Mouse (Mus musculus): ENCODE measurements around the gene Plpp4. TPM values are rescaled to one million over a fixed set of nuclear protein-coding genes. Genes with fewer than 3 reads are reported as not detected.

Gene Plpp4
- total RNA-seq, 2 experiments from 2014 or later: 9.3 to 12.2 TPM

GRCm38 (mm10) chr7:129258331-129258730 lies 1.5 kb downstream of the Plpp4 start:
- H3K4me3 ChIP-seq: no peak overlapping the region
- no peak for DNase-seq (ENCODE audit: low spot score in 2 of 2)
- H3K27ac ChIP-seq: no peak overlapping the region
- no peak for TF ChIP-seq CTCF (conservative IDR thresholded peaks at IDR 0.05)

- DNase-seq (ENCODE audit: low spot score in 2 of 2): no peak
- Histone ChIP-seq H3K4me3 (no peak overlapping the region), H3K27ac (no peak overlapping the region)
- TF ChIP-seq CTCF (conservative IDR thresholded peaks at IDR 0.05): no peak
Measured at GRCm38 (mm10) chr7:129259195-129259594, 2.4 kb downstream of the Plpp4 start.

- DNase-seq (ENCODE audit: low spot score in 2 of 2): no peak
- H3K27ac ChIP-seq: no peak overlapping the region
- no peak for TF ChIP-seq CTCF (conservative IDR thresholded peaks at IDR 0.05)
- no peak overlapping the region for H3K4me3 ChIP-seq
Measured at GRCm38 (mm10) chr7:129273867-129274266, 17.0 kb downstream of the Plpp4 start.

- Histone ChIP-seq H3K4me3 (no peak overlapping the region), H3K27ac (no peak overlapping the region)
- no peak for TF ChIP-seq CTCF (conservative IDR thresholded peaks at IDR 0.05)
- no peak for DNase-seq (ENCODE audit: low spot score in 2 of 2)
Measured at GRCm38 (mm10) chr7:129274726-129275125, 17.9 kb downstream of the Plpp4 start.

- DNase-seq (ENCODE audit: low spot score in 2 of 2): no peak
- Histone ChIP-seq H3K4me3 (no peak overlapping the region), H3K27ac (no peak overlapping the region)
- no peak for TF ChIP-seq CTCF (conservative IDR thresholded peaks at IDR 0.05)
Measured at GRCm38 (mm10) chr7:129277751-129278150, 20.9 kb downstream of the Plpp4 start.

- Histone ChIP-seq H3K27ac (no peak overlapping the region), H3K4me3 (no peak overlapping the region)
- no peak for TF ChIP-seq CTCF (conservative IDR thresholded peaks at IDR 0.05)
- DNase-seq (ENCODE audit: low spot score in 2 of 2): no peak
Measured at GRCm38 (mm10) chr7:129278801-129279200, 22.0 kb downstream of the Plpp4 start.

- no peak for DNase-seq (ENCODE audit: low spot score in 2 of 2)
- no peak for TF ChIP-seq CTCF (conservative IDR thresholded peaks at IDR 0.05)
- H3K4me3 ChIP-seq: no peak overlapping the region
- no peak overlapping the region for H3K27ac ChIP-seq
Measured at GRCm38 (mm10) chr7:129279261-129279660, 22.4 kb downstream of the Plpp4 start.

GRCm38 (mm10) chr7:129281966-129282365 lies 25.1 kb downstream of the Plpp4 start:
- no peak overlapping the region for H3K27ac ChIP-seq
- no peak overlapping the region for H3K4me3 ChIP-seq
- no peak for TF ChIP-seq CTCF (conservative IDR thresholded peaks at IDR 0.05)
- no peak for DNase-seq (ENCODE audit: low spot score in 2 of 2)

GRCm38 (mm10) chr7:129285186-129285868 lies 28.5 kb downstream of the Plpp4 start:
- no peak for TF ChIP-seq CTCF (conservative IDR thresholded peaks at IDR 0.05)
- Histone ChIP-seq H3K27ac (no peak overlapping the region), H3K4me3 (no peak overlapping the region)
- DNase-seq (ENCODE audit: low spot score in 2 of 2): no peak

- DNase-seq (ENCODE audit: low spot score in 2 of 2): peak in 1 of 2 experiments; percentile 21
- no peak overlapping the region for H3K4me3 ChIP-seq
- H3K27ac ChIP-seq: no peak overlapping the region
- peak; percentile 77 for TF ChIP-seq CTCF (conservative IDR thresholded peaks at IDR 0.05)
Measured at GRCm38 (mm10) chr7:129293211-129293610, 36.4 kb downstream of the Plpp4 start.

GRCm38 (mm10) chr7:129301622-129302021 lies 44.8 kb downstream of the Plpp4 start:
- H3K27ac ChIP-seq: no peak overlapping the region
- DNase-seq (ENCODE audit: low spot score in 2 of 2): no peak
- TF ChIP-seq CTCF (conservative IDR thresholded peaks at IDR 0.05): no peak

GRCm38 (mm10) chr7:129303356-129303755 lies 46.5 kb downstream of the Plpp4 start:
- Histone ChIP-seq H3K27ac (no peak overlapping the region), H3K4me3 (no peak overlapping the region)
- TF ChIP-seq CTCF (conservative IDR thresholded peaks at IDR 0.05): no peak
- DNase-seq (ENCODE audit: low spot score in 2 of 2): no peak

More at GRCm38 (mm10) chr7:129301622-129302021, 44.8 kb downstream of the Plpp4 start:
- H3K4me3 ChIP-seq: no peak overlapping the region

- Histone ChIP-seq H3K4me3 (no peak overlapping the region), H3K27ac (no peak overlapping the region)
- DNase-seq (ENCODE audit: low spot score in 2 of 2): no peak
- TF ChIP-seq CTCF (conservative IDR thresholded peaks at IDR 0.05): peak; percentile 73
Measured at GRCm38 (mm10) chr7:129307042-129307825, 50.4 kb downstream of the Plpp4 start.

GRCm38 (mm10) chr7:129308661-129309060 lies 51.8 kb downstream of the Plpp4 start:
- no peak overlapping the region for H3K27ac ChIP-seq
- H3K4me3 ChIP-seq: no peak overlapping the region
- DNase-seq (ENCODE audit: low spot score in 2 of 2): no peak
- TF ChIP-seq CTCF (conservative IDR thresholded peaks at IDR 0.05): no peak
